Mouse (Mus musculus) stomach, postnatal 0 days (tissue): ENCODE results near the gene Itih3. TPM values are rescaled to one million over a fixed set of nuclear protein-coding genes. Genes with fewer than 3 reads are reported as not detected.

Experiments
- ATAC-seq: fragments of 200-750 bp; cut with Nextera tagmentation; 2 replicates; pipeline ENCODE4 v1.8.0; 2017; ENCODE audit not compliant: low FRiP score, low TSS enrichment
- DNase-seq: peaks from one replicate; pipeline ENCODE4 v3.0.0-alpha.2; 2016; ENCODE audit warnings: low spot score
- H3K27ac ChIP-seq: fragments of 300-500 bp; sonication (generic); replicated peaks from 2 replicates; pipeline ENCODE4 v1.5.1; 2014; ENCODE audit warnings: mild to moderate bottlenecking, control low read depth
- H3K27me3 ChIP-seq: fragments of 300-500 bp; sonication (generic); 2 replicates; pipeline ENCODE4 v1.6.1; 2014; ENCODE audit warnings: low read length; ENCODE audit not compliant: control insufficient read depth, insufficient read depth
- H3K36me3 ChIP-seq: fragments of 300-500 bp; sonication (generic); 2 replicates; pipeline ENCODE4 v1.6.1; 2014; ENCODE audit warnings: low read length, mixed read lengths; ENCODE audit not compliant: control insufficient read depth, insufficient read depth
- H3K4me1 ChIP-seq: fragments of 300-500 bp; sonication (generic); replicated peaks from 2 replicates; pipeline ENCODE4 v1.6.1; 2014; ENCODE audit warnings: antibody characterized with exemption; ENCODE audit not compliant: control insufficient read depth, insufficient read depth
- H3K4me2 ChIP-seq: fragments of 300-500 bp; sonication (generic); replicated peaks from 2 replicates; pipeline ENCODE4 v1.6.1; 2014; ENCODE audit warnings: low read depth, mild to moderate bottlenecking, control low read depth, moderate library complexity
- H3K4me3 ChIP-seq: fragments of 300-500 bp; sonication (generic); 2 replicates; pipeline ENCODE4 v1.5.1; 2014; ENCODE audit warnings: low read depth, low read length, control low read depth
- H3K9ac ChIP-seq: fragments of 300-500 bp; sonication (generic); 2 replicates; pipeline ENCODE4 v1.6.1; 2014; ENCODE audit warnings: mild to moderate bottlenecking, low read length, control low read depth, mixed read lengths
- H3K9me3 ChIP-seq: fragments of 300-500 bp; sonication (generic); 2 replicates; pipeline ENCODE4 v1.6.1; 2016; ENCODE audit warnings: low read length; ENCODE audit not compliant: control insufficient read depth
- CTCF ChIP-seq: IDR thresholded peaks from 2 replicates; pipeline ENCODE4 v1.5.1; 2016; ENCODE audit warnings: antibody characterized with exemption, low read depth, mild to moderate bottlenecking, moderate library complexity
- EP300 ChIP-seq: optimal IDR thresholded peaks from 2 replicates; pipeline ENCODE3; 2016; ENCODE audit warnings: antibody characterized with exemption
- WGBS: fragments of 180-500 bp; shearing (Covaris S2); extraction: QIAGEN DNeasy Blood & Tissue Kit; methylation state at CpG from one replicate; pipeline ENCODE4 v1.1.7; 2014; 5-methylcytosine and 5-hydroxymethylcytosine counted together
- polyA plus RNA-seq: library from polyadenylated mRNA; unstranded; fragments of >200 nt; fragmentation: Nextera tagmentation; extraction: Ambion mirVana; gene quantifications from 2 replicates; pipeline ENCODE4 v1.2.1, GENCODE M21; 2015

The Itih3 gene
- polyA plus RNA-seq, 1 experiment from 2014 or later = 2.1 TPM

- TF ChIP-seq CTCF = peak; percentile 96
- TF ChIP-seq EP300 = no peak
- Histone ChIP-seq H3K27me3 (no peaks in the 10 kb centered on the region), H3K4me1 (peaks cover 4% of the 10 kb centered on the region; the same call in 1 of the 2 replicates), H3K9ac (no peak overlapping the region), H3K36me3 (peaks cover 4% of the 10 kb centered on the region), H3K27ac (no peak overlapping the region), H3K4me3 (no peak overlapping the region), H3K4me2 (no peak overlapping the region), H3K9me3 (no peaks in the 10 kb centered on the region)
- DNase-seq = peak; percentile 84
- WGBS = 33% methylated on average over 5 of the region's 5 CpGs
- peak; percentile 55 for ATAC-seq
Measured at GRCm38 (mm10) chr14:30867042-30867441, 56.5 kb downstream of the Itih3 start.

- Histone ChIP-seq H3K9ac (no peak overlapping the region), H3K4me2 (no peak overlapping the region), H3K4me3 (no peak overlapping the region), H3K27me3 (no peaks in the 10 kb centered on the region), H3K36me3 (peaks cover 4% of the 10 kb centered on the region), H3K9me3 (no peaks in the 10 kb centered on the region), H3K4me1 (peaks cover 6% of the 10 kb centered on the region; the same call in 1 of the 2 replicates), H3K27ac (no peak overlapping the region)
- ATAC-seq (no peak), DNase-seq (peak; percentile 29)
- WGBS = 72% methylated on average over 3 of the region's 3 CpGs
- TF ChIP-seq CTCF = peak; percentile 83
- no peak for TF ChIP-seq EP300
Measured at GRCm38 (mm10) chr14:30865311-30865710, 58.2 kb downstream of the Itih3 start.

- 70% methylated on average over 9 of the region's 9 CpGs for WGBS
- ATAC-seq = no peak
- no peaks in the 10 kb centered on the region for H3K9me3 ChIP-seq
- H3K4me3 ChIP-seq = no peak overlapping the region
- no peak for TF ChIP-seq CTCF
- TF ChIP-seq EP300 = no peak
- no peaks in the 10 kb centered on the region for H3K27me3 ChIP-seq
- H3K4me1 ChIP-seq = 0 out of 2 replicates have a peak, but pooled peaks cover 2% of the 10 kb centered on the region
- no peak for DNase-seq
- H3K4me2 ChIP-seq = no peak overlapping the region
- H3K36me3 ChIP-seq = peaks cover 4% of the 10 kb centered on the region; the same call in 1 of the 2 replicates
- H3K9ac ChIP-seq = no peak overlapping the region
- no peak overlapping the region for H3K27ac ChIP-seq
Measured at GRCm38 (mm10) chr14:30862368-30862767, 61.2 kb downstream of the Itih3 start.

GRCm38 (mm10) chr14:30861421-30862125 is 62.0 kb downstream of the Itih3 start:
- no peaks in the 10 kb centered on the region for H3K9me3 ChIP-seq
- no peak overlapping the region for H3K4me3 ChIP-seq
- 23% methylated on average over 16 of the region's 16 CpGs for WGBS
- H3K36me3 ChIP-seq = peaks cover 4% of the 10 kb centered on the region; the same call in 1 of the 2 replicates
- peak overlapping the region; percentile 45 for H3K27ac ChIP-seq
- no peak overlapping the region for H3K9ac ChIP-seq
- TF ChIP-seq EP300 = no peak
- TF ChIP-seq CTCF = no peak
- 0 out of 2 replicates have a peak, but pooled peaks cover 2% of the 10 kb centered on the region for H3K4me1 ChIP-seq
- ATAC-seq (peak; percentile 78), DNase-seq (peak; percentile 73)
- H3K4me2 ChIP-seq = peak overlapping the region; percentile 6
- H3K27me3 ChIP-seq = no peaks in the 10 kb centered on the region

Other genes with a start within 250 kb of the Itih3 start
- gene Sfmbt1, start 208.9 kb downstream of the Itih3 start, polyA plus RNA-seq = 5.4 and 6.2 TPM in 2 replicates
- gene Tmem110, start 98.2 kb downstream of the Itih3 start, polyA plus RNA-seq = 22.2 and 24.0 TPM in 2 replicates
- 29.2 and 32.3 TPM in 2 replicates for gene Mustn1, start 44.6 kb downstream of the Itih3 start, polyA plus RNA-seq
- 1.2 and 2.4 TPM in 2 replicates for gene Itih4, start 37.3 kb downstream of the Itih3 start, polyA plus RNA-seq
- 0.21 and 0.40 TPM in 2 replicates for gene Itih1, start 19.5 kb upstream of the Itih3 start, polyA plus RNA-seq
- 4.1 and 4.2 TPM in 2 replicates for gene Nek4, start 27.6 kb upstream of the Itih3 start, polyA plus RNA-seq
- 28.2 and 29.7 TPM in 2 replicates for gene Glt8d1, start 77.6 kb upstream of the Itih3 start, polyA plus RNA-seq
- gene Spcs1, start 77.9 kb upstream of the Itih3 start, polyA plus RNA-seq = 508 and 513 TPM in 2 replicates
- 47.8 and 47.9 TPM in 2 replicates for gene Pbrm1, start 95.4 kb upstream of the Itih3 start, polyA plus RNA-seq
- 58.0 and 70.7 TPM in 2 replicates for gene Gnl3, start 95.4 kb upstream of the Itih3 start, polyA plus RNA-seq
- 99.3 and 108 TPM in 2 replicates for gene Smim4, start 205.2 kb upstream of the Itih3 start, polyA plus RNA-seq
- 61.0 and 65.3 TPM in 2 replicates for gene Nt5dc2, start 207.3 kb upstream of the Itih3 start, polyA plus RNA-seq
- gene Stab1, start 244.9 kb upstream of the Itih3 start, polyA plus RNA-seq = 23.7 and 23.9 TPM in 2 replicates